Mouse (Mus musculus): ENCODE data around the gene Olfr316.
"Not testable (repeated sequence)": the region's sequence is repeated elsewhere in the genome, so short reads cannot be mapped to it uniquely, and the experiment has no call there.

- TF ChIP-seq POLR2A, CTCF (IDR thresholded peaks at IDR 0.05; ENCODE audit: extremely low read depth, insufficient read depth, low read length): not testable (repeated sequence)
Observed at GRCm38 (mm10) chr11:58751096-58751495, 1.4 kb upstream of the Olfr316 start.
